Mouse (Mus musculus) lung, postnatal 14 days (tissue): Measurements from ENCODE around the gene Noc2l.

ENCODE experiments used
- DNase-seq: peaks from one replicate; pipeline ENCODE4 v3.0.0; 2021

The Noc2l gene

GRCm38 (mm10) chr4:156217022-156217669, 18.7 kb upstream of the Noc2l start:
- no peak for DNase-seq

DNA sequence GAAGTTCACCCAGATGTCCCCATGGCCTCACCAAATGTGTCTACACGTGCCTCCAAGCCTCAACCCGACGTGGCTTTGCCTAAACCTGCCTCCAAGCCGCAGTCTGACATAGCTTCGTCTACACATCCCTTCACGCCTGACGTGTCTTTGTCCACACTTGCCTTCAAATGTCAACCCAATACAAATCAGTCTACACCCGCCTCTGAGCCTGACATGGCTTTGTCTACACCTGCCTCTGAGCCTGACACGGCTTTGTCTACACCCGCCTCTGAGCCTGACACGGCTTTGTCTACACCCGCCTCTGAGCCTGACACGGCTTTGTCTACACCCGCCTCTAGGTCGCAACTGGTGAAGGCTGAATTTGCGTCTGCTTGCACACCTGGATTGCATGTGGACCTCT, 18.0 kb upstream of the Noc2l start:
- no peak for DNase-seq

- no peak for DNase-seq
Observed at GRCm38 (mm10) chr4:156219936-156220335, 15.9 kb upstream of the Noc2l start.

- DNase-seq = no peak
Observed at GRCm38 (mm10) chr4:156224276-156224675, 11.5 kb upstream of the Noc2l start.

GRCm38 (mm10) chr4:156227752-156228392, 7.9 kb upstream of the Noc2l start:
- DNase-seq = peak; percentile 52

GRCm38 (mm10) chr4:156228393-156229024, 7.3 kb upstream of the Noc2l start:
- peak; percentile 27 for DNase-seq

DNA sequence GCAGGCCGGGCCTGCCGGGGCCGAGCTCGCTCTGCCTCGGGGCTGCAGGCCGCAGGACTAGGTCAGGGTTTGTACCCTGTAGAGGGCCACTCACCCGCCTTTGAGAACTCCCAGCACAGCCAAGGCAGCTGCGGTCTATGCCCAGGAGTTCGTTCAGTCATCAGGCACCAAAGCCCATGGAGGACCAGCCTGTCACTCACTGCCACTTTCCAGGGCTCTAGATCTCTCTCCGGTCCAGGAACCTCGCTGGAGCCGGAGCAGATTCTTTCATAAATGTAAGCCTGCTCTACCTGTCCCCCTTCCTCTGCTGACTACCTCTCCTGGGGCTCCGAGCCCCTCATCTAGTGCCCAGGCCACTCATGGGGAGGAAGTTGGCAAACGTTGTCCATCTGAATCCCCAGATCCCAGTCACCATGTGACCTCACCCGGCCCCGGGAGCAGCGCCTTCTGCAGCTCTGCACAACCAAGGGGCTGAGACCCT, 1.7 kb upstream of the Noc2l start:
- no peak for DNase-seq

DNA sequence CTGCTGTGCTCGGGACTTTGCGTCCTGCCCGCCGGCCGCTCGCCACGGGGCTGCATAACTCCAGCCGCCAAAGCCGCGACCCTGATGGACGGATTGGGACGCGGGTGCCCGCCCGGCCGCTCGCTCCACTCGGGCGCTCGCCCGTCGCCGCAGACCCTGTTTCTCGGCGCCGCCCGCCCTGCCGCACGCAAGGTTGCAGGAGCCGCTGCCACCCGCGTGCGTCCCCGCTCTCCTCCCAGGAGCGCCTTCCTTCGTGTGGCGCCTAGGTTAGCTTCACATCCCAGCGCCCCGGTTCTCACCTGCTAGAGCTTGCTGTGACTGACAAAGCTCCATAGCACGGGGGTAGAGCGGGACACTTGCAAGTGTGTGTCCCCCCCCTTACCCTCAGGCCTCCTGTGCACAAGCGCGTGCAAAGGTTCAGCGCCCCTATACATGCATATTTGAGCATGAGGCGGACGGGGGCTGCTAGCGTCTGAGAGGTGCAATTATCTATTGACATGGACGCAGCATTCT, 1.1 kb upstream of the Noc2l start, which contains the start of gene Plekhn1:
Gene Plekhn1 (minus strand): TSS at position 157 of the 513 bp plus-strand sequence.
- peak; percentile 76 for DNase-seq

DNA sequence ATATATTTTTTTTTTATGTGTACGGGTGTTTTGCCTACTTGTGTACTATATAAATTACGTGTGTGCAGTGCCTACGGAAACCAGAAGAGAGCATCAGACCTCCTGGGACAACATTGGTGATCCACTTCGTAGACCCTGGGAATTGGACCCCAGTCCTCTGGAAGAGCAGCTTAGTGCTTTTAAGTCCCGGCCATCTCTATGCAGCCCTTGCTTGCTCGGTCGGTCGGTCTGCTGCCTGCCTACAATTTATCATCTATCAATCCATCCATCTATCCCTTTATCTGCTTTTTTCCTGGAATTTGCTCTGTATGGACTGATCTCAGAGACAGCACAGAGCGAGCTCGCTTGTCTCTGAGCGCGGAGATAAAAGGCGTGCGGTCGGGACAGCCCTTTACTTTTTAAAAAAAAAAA, 445 bp upstream of the Noc2l start:
- DNase-seq = no peak

DNA sequence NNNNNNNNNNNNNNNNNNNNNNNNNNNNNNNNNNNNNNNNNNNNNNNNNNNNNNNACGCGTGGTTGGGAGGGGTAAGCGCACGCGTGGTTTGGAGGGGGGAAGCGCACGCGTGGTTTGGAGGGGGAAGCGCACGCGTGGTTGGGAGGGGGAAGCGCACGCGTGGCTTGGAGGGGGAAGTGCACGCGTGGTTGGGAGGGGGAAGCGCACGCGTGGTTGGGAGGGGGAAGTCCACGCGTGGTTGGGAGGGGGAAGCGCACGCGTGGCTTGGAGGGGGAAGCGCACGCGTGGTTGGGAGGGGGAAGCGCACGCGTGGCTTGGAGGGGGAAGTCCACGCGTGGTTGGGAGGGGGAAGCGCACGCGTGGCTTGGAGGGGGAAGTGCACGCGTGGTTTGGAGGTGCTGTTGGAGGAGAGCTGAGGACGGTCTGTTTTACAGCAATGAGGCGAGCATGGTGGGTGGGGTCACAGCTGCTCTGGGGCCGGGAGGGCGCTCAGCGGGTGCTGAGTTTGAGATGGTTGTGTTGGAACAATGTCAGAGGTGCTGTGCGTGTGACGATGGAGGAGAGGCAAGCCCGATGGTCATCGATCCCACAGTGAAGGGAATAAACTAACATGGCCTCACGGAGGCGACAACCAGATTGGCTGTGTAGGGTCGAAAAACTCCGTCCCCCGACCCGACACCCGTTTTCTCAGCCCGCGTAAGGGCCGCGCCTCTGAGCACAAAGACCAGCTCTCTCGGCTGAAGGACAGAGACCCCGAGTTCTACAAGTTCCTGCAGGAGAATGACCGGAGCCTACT, 1.0 kb downstream of the Noc2l start:
- DNase-seq = no peak

DNA sequence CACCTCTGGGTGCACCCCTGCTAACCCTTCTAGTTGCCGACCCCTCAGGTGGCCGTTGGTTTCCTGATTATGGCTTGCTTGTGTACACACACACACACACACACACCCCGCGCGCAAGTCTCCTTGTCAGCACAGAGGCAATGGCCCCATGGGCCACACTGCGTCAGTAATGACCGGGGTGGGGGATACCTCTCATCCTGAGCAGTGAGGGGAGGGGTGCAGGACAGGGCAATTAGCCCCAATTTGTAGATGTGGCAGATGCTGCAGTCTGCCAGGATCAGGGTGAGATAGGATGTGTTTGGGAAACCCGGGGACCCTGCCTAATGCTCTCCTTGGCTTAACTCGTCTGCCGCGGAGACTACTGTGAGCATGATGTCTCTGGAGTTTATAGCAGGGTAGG, 13.8 kb downstream of the Noc2l start:
- DNase-seq = no peak

DNA sequence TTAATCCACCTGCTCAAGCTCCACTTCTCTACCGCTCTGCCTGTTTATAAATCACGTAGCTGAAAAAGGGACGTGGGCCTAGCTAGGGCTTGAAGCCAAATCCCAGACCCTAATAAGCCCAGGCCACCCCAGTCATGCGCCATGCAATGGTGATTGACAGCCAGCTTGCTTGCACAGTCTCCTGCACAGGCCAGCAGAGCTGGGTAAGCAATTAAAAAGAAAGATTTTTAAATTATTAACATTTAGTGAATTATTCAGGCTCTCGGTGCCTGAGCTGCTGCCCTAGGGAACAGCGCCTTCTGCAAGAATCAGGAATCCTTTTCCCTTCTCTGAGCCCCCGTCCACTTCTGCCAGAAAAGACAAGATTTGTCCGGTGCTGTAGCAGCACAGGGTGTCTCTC, 15.3 kb downstream of the Noc2l start:
- DNase-seq = no peak

DNA sequence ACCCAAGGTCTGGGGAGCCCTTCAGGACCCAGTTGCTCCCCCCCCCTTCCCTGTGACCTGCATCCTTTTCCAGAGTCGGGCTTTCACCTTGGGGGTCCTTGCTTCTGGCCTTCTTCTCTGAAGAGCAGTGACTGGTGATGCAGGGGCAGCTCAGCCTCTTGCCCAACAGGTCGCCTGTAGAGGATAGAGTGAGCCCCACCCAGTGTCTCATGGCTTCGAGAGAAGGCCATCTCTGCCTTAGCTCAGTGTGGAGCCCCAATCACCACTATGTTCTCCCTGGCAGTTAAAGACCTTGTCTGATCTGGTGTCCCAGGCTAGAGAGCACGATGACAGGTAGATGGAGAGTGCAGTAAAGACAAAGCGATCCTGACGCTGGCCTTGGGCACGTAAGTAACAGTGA, 16.3 kb downstream of the Noc2l start:
- DNase-seq = no peak

DNA sequence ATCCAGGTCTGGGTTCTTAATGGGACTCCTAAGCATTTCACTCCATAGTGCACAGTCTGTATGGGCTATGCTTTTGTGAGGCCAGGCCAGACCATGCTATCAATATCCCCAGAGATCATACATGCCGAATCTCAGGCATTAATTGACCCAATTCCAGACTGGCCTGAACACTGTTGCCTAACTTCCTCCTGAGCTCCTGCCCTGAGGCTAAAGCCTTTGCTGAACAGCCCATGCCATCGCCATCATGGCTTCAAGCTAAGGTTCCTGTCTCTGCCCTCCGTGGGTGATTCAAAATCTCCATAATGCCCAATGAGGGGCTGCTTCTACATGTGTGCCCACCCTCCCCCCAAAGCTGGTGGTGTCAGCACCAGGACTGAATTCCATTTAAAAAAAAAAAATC, 16.8 kb downstream of the Noc2l start:
- no peak for DNase-seq

DNA sequence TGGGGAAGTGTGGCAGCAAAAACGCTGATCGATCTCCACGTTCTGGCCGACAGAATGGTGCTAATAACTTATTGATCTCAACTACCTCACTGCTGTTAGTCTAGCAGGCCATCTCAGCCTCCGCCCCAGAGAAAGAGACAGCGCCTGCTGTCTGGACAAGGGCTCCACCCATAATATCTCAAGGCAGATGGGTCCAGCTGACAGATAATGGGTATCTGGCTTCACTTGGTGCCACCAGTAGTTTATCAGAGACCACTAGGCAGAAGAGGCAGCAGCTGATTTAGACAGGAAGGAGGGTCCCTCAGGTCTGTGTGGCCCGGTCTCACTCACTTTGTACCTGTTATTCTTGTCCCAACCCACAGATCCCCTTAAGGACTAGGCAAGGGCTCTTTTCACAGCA, 17.2 kb downstream of the Noc2l start:
- DNase-seq = no peak

- no peak for DNase-seq
Observed at GRCm38 (mm10) chr4:156254361-156255077, 18.7 kb downstream of the Noc2l start.

GRCm38 (mm10) chr4:156255078-156255839, 19.4 kb downstream of the Noc2l start, which contains the start of gene Samd11:
Gene Samd11 (minus strand): TSS chr4:156255657.
- DNase-seq = no peak
